Mouse (Mus musculus): ENCODE measurements around the gene Srrm1. TPM values are rescaled to one million over a fixed set of nuclear protein-coding genes. Genes with fewer than 3 reads are reported as not detected.
A peak's percentile ranks its signal among the peaks of the same experiment; 100 is the strongest.

Srrm1 gene
- polyA plus RNA-seq, 1 experiment from 2014 or later: 289 TPM

DNA sequence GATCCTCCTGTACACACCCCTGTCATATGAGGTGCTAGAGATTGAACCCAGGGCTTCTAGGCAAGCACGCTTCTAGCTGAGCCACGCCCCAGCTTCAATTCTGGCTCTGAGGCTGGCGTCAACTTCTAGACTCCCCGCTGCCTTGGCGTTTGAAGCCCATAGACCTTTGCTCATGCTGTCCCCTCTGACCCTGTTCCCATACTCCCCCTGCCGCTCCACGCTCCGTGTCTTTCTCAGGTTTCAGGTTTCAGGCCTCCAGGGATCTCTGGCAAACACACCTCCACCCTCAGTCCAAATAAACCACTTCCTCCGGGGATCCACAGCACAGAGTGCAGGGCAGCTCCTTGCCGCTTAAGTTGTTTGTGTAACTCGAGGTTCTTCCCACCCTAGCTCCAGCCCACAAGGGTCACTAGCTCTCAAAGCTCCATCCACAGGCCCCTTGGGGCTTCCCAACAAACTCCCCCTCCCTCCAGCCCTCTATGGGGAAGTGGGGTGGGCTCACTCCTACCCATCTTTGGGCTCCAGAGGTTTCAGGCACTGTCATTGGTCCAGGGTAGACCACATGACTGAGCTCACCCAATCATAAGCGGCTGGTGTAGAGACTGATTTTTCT lies 60.5 kb downstream of the Srrm1 start:
- H3K4me3 ChIP-seq (ENCODE audit: low read depth, low read length): no peak overlapping the region
- 0 out of 2 replicates have a peak overlapping the region, but pooled peaks have one; percentile 13 for H3K27ac ChIP-seq (ENCODE audit: low read depth, low read length)
- no peak overlapping the region for H3K9ac ChIP-seq (ENCODE audit: low read depth, low read length)

GRCm38 (mm10) chr4:135291841-135292240 lies 61.3 kb downstream of the Srrm1 start:
- H3K9me3 ChIP-seq (ENCODE audit: control insufficient read depth, low read length): no peaks in the 10 kb centered on the region
- H3K4me3 ChIP-seq (ENCODE audit: low read depth, low read length): no peak overlapping the region
- WGBS: 58% methylated on average over 6 of the region's 6 CpGs

More for the DNA sequence above, 60.5 kb downstream of the Srrm1 start:
- Histone ChIP-seq H3K4me2 (replicated peaks; ENCODE audit: low read depth, low read length) (no peak overlapping the region), H3K9me3 (ENCODE audit: control insufficient read depth, low read length) (no peaks in the 10 kb centered on the region), H3K36me3 (ENCODE audit: control insufficient read depth, insufficient read depth, low read length) (no peaks in the 10 kb centered on the region), H3K4me1 (replicated peaks; ENCODE audit: control insufficient read depth, insufficient read depth, low read length) (0 out of 2 replicates have a peak, but pooled peaks cover 2% of the 10 kb centered on the region), H3K27me3 (ENCODE audit: control insufficient read depth, insufficient read depth, low read length) (no peaks in the 10 kb centered on the region)
- DNase-seq (ENCODE audit: low spot score) (peak; percentile 43), ATAC-seq (ENCODE audit: low FRiP score) (no peak)
- WGBS: 11% methylated on average over 12 of the region's 12 CpGs

DNA sequence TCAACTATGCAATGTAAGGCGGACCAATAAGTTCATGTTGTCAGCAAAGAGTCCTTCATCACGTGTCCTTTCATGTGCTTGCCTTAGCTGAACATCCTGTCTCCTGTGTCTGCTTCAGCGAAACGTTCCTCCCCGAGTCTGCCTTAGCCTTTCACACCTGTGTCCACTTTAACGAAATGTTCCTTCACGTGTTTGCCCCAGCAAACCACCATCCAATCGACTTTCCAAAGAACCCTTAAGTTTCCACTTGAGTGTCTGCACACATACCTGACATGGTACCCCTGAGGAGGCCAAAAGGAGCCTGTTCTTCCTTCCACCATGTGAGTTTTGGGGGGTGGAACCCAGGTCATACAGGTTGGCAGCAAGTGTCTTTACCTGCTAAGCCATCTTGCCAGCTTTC lies 61.9 kb downstream of the Srrm1 start:
- 89% methylated on average over 8 of the region's 8 CpGs for whole genome bisulfite sequencing
- H3K27me3 ChIP-seq (ENCODE audit: control insufficient read depth, insufficient read depth, low read length): no peaks in the 10 kb centered on the region
- H3K9me3 ChIP-seq (ENCODE audit: control insufficient read depth, low read length): no peaks in the 10 kb centered on the region
- no peak overlapping the region for H3K4me3 ChIP-seq (ENCODE audit: low read depth, low read length)
- peaks cover 6% of the 10 kb centered on the region; the same call in 1 of the 2 replicates for H3K4me1 ChIP-seq (replicated peaks; ENCODE audit: control insufficient read depth, insufficient read depth, low read length)
- ATAC-seq (ENCODE audit: low FRiP score) (no peak), DNase-seq (ENCODE audit: low spot score) (no peak)
- H3K36me3 ChIP-seq (ENCODE audit: control insufficient read depth, insufficient read depth, low read length): no peaks in the 10 kb centered on the region
- no peak overlapping the region for H3K27ac ChIP-seq (ENCODE audit: low read depth, low read length)
- no peak overlapping the region for H3K9ac ChIP-seq (ENCODE audit: low read depth, low read length)
- H3K4me2 ChIP-seq (replicated peaks; ENCODE audit: low read depth, low read length): no peak overlapping the region

More at GRCm38 (mm10) chr4:135291841-135292240, 61.3 kb downstream of the Srrm1 start:
- H3K27ac ChIP-seq (ENCODE audit: low read depth, low read length): no peak overlapping the region
- DNase-seq (ENCODE audit: low spot score) (no peak), ATAC-seq (ENCODE audit: low FRiP score) (no peak)
- H3K4me2 ChIP-seq (replicated peaks; ENCODE audit: low read depth, low read length): no peak overlapping the region
- peaks cover 5% of the 10 kb centered on the region; the same call in 1 of the 2 replicates for H3K4me1 ChIP-seq (replicated peaks; ENCODE audit: control insufficient read depth, insufficient read depth, low read length)
- no peaks in the 10 kb centered on the region for H3K36me3 ChIP-seq (ENCODE audit: control insufficient read depth, insufficient read depth, low read length)
- no peaks in the 10 kb centered on the region for H3K27me3 ChIP-seq (ENCODE audit: control insufficient read depth, insufficient read depth, low read length)
- H3K9ac ChIP-seq (ENCODE audit: low read depth, low read length): no peak overlapping the region

- 75% methylated on average over 3 of the region's 3 CpGs for WGBS
- Histone ChIP-seq H3K4me3 (ENCODE audit: low read depth, low read length) (no peak overlapping the region), H3K9me3 (ENCODE audit: control insufficient read depth, low read length) (no peaks in the 10 kb centered on the region), H3K4me2 (replicated peaks; ENCODE audit: low read depth, low read length) (no peak overlapping the region), H3K9ac (ENCODE audit: low read depth, low read length) (no peak overlapping the region), H3K4me1 (replicated peaks; ENCODE audit: control insufficient read depth, insufficient read depth, low read length) (peaks cover 6% of the 10 kb centered on the region; the same call in 1 of the 2 replicates), H3K36me3 (ENCODE audit: control insufficient read depth, insufficient read depth, low read length) (no peaks in the 10 kb centered on the region), H3K27me3 (ENCODE audit: control insufficient read depth, insufficient read depth, low read length) (no peaks in the 10 kb centered on the region), H3K27ac (ENCODE audit: low read depth, low read length) (no peak overlapping the region)
- ATAC-seq (ENCODE audit: low FRiP score): no peak
- no peak for DNase-seq (ENCODE audit: low spot score)
These were observed 65.1 kb downstream of the Srrm1 start for GRCm38 (mm10) chr4:135287975-135288374.

- Histone ChIP-seq H3K27me3 (ENCODE audit: control insufficient read depth, insufficient read depth, low read length) (no peaks in the 10 kb centered on the region), H3K9me3 (ENCODE audit: control insufficient read depth, low read length) (no peaks in the 10 kb centered on the region), H3K9ac (ENCODE audit: low read depth, low read length) (0 out of 2 replicates have a peak overlapping the region, but pooled peaks have one; percentile 5), H3K36me3 (ENCODE audit: control insufficient read depth, insufficient read depth, low read length) (no peaks in the 10 kb centered on the region), H3K4me1 (replicated peaks; ENCODE audit: control insufficient read depth, insufficient read depth, low read length) (peaks cover 4% of the 10 kb centered on the region; the same call in 1 of the 2 replicates), H3K4me3 (ENCODE audit: low read depth, low read length) (no peak overlapping the region), H3K27ac (ENCODE audit: low read depth, low read length) (no peak overlapping the region; the same call in 1 of the 2 replicates), H3K4me2 (replicated peaks; ENCODE audit: low read depth, low read length) (no peak overlapping the region; the same call in 1 of the 2 replicates)
- 15% methylated on average over 16 of the region's 16 CpGs for WGBS
- DNase-seq (ENCODE audit: low spot score) (no peak), ATAC-seq (ENCODE audit: low FRiP score) (no peak)
These were observed 66.2 kb downstream of the Srrm1 start for GRCm38 (mm10) chr4:135286833-135287395.

- H3K27me3 ChIP-seq (ENCODE audit: control insufficient read depth, insufficient read depth, low read length): no peaks in the 10 kb centered on the region
- H3K27ac ChIP-seq (ENCODE audit: low read depth, low read length): no peak overlapping the region
- H3K4me1 ChIP-seq (replicated peaks; ENCODE audit: control insufficient read depth, insufficient read depth, low read length): peaks cover 4% of the 10 kb centered on the region; the same call in 1 of the 2 replicates
- 67% methylated on average over 12 of the region's 12 CpGs for WGBS
- H3K4me2 ChIP-seq (replicated peaks; ENCODE audit: low read depth, low read length): no peak overlapping the region
- ATAC-seq (ENCODE audit: low FRiP score): no peak
- H3K9me3 ChIP-seq (ENCODE audit: control insufficient read depth, low read length): no peaks in the 10 kb centered on the region
- no peak overlapping the region for H3K9ac ChIP-seq (ENCODE audit: low read depth, low read length)
- no peak overlapping the region for H3K4me3 ChIP-seq (ENCODE audit: low read depth, low read length)
- no peak for DNase-seq (ENCODE audit: low spot score)
- no peaks in the 10 kb centered on the region for H3K36me3 ChIP-seq (ENCODE audit: control insufficient read depth, insufficient read depth, low read length)
These were observed 67.0 kb downstream of the Srrm1 start for GRCm38 (mm10) chr4:135286033-135286622.

DNA sequence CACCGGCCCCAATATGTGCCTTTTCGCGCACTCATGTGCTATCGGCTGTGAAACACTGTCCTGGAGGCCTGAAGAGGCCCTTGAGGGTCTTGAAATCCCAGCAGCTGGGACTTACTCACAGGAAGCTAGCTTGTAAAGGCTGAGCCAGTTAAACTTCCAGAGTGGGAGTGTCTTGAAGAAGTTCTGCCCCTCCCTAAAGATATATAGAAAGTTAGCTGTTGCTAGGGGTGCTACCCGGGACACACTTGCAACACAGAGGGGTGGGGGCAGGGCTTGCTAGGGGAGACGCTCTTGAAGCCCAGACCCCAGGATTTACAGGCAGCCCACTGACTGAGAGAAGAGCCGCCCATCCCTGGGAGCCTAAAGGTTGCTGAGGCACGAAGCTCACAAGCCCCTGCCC lies 67.7 kb downstream of the Srrm1 start:
- no peak for DNase-seq (ENCODE audit: low spot score)

GRCm38 (mm10) chr4:135283875-135284274 lies 69.2 kb downstream of the Srrm1 start:
- Histone ChIP-seq H3K27ac (ENCODE audit: low read depth, low read length) (no peak overlapping the region), H3K4me2 (replicated peaks; ENCODE audit: low read depth, low read length) (no peak overlapping the region), H3K9ac (ENCODE audit: low read depth, low read length) (no peak overlapping the region), H3K36me3 (ENCODE audit: control insufficient read depth, insufficient read depth, low read length) (no peaks in the 10 kb centered on the region), H3K9me3 (ENCODE audit: control insufficient read depth, low read length) (no peaks in the 10 kb centered on the region), H3K4me1 (replicated peaks; ENCODE audit: control insufficient read depth, insufficient read depth, low read length) (peaks cover 4% of the 10 kb centered on the region; the same call in 1 of the 2 replicates), H3K4me3 (ENCODE audit: low read depth, low read length) (no peak overlapping the region), H3K27me3 (ENCODE audit: control insufficient read depth, insufficient read depth, low read length) (no peaks in the 10 kb centered on the region)
- no peak for DNase-seq (ENCODE audit: low spot score)
- WGBS: 86% methylated on average over 7 of the region's 7 CpGs
- no peak for ATAC-seq (ENCODE audit: low FRiP score)

More for the DNA sequence above, 67.7 kb downstream of the Srrm1 start:
- H3K27me3 ChIP-seq (ENCODE audit: control insufficient read depth, insufficient read depth, low read length): no peaks in the 10 kb centered on the region
- no peak for ATAC-seq (ENCODE audit: low FRiP score)
- no peaks in the 10 kb centered on the region for H3K36me3 ChIP-seq (ENCODE audit: control insufficient read depth, insufficient read depth, low read length)
- no peaks in the 10 kb centered on the region for H3K9me3 ChIP-seq (ENCODE audit: control insufficient read depth, low read length)
- WGBS: 55% methylated on average over 8 of the region's 8 CpGs
- H3K27ac ChIP-seq (ENCODE audit: low read depth, low read length): no peak overlapping the region
- no peak overlapping the region for H3K4me2 ChIP-seq (replicated peaks; ENCODE audit: low read depth, low read length)
- no peak overlapping the region for H3K4me3 ChIP-seq (ENCODE audit: low read depth, low read length)
- H3K4me1 ChIP-seq (replicated peaks; ENCODE audit: control insufficient read depth, insufficient read depth, low read length): peaks cover 4% of the 10 kb centered on the region; the same call in 1 of the 2 replicates
- no peak overlapping the region for H3K9ac ChIP-seq (ENCODE audit: low read depth, low read length)

All from hindbrain, embryonic 11.5 days (tissue).